Mouse (Mus musculus) urinary bladder, adult 2 months (tissue): ENCODE data around the gene Olfr345. TPM values are rescaled to one million over a fixed set of nuclear protein-coding genes. Genes with fewer than 3 reads are reported as not detected.

Experiments used
- DNase-seq: peaks from one replicate; pipeline ENCODE4 v3.0.0; 2022; ENCODE audit warnings: low spot score
- polyA plus RNA-seq: library from polyadenylated mRNA; depleted of rRNA; stranded (reverse); fragments of >200 nt; gene quantifications from 2 replicates; pipeline ENCODE4 v1.2.3, GENCODE M21; 2012; rRNA removed

Gene Olfr345
- polyA plus RNA-seq: not detected in 2 replicates

GRCm38 (mm10) chr2:36639741-36640140 lies at the start of gene Olfr345:
Olfr345 (plus strand) TSS chr2:36640041.
- DNase-seq: no peak

GRCm38 (mm10) chr2:36685488-36685887 lies 45.6 kb downstream of the Olfr345 start, which contains the start of gene Olfr346:
Olfr346 (plus strand) TSS chr2:36685788.
- DNase-seq: no peak

Other genes with a start within 250 kb of the Olfr345 start
- not detected in 2 replicates for gene Olfr339, start 221.1 kb upstream of the Olfr345 start, polyA plus RNA-seq
- gene Olfr340, start 187.5 kb upstream of the Olfr345 start, polyA plus RNA-seq: not detected in 2 replicates
- not detected in 2 replicates for gene Olfr341, start 157.6 kb upstream of the Olfr345 start, polyA plus RNA-seq
- not detected in 2 replicates for gene Olfr342, start 115.0 kb upstream of the Olfr345 start, polyA plus RNA-seq
- gene Olfr344, start 73.4 kb upstream of the Olfr345 start, polyA plus RNA-seq: not detected in 2 replicates
- not detected in 2 replicates for gene Olfr346, start 45.7 kb downstream of the Olfr345 start, polyA plus RNA-seq
- gene Olfr347, start 91.9 kb downstream of the Olfr345 start, polyA plus RNA-seq: not detected in 2 replicates
- not detected in 2 replicates for gene Olfr348, start 144.2 kb downstream of the Olfr345 start, polyA plus RNA-seq
- not detected in 2 replicates for gene Olfr50, start 150.5 kb downstream of the Olfr345 start, polyA plus RNA-seq
- gene Olfr3, start 177.0 kb downstream of the Olfr345 start, polyA plus RNA-seq: not detected in 2 replicates
- gene Olfr350, start 206.3 kb downstream of the Olfr345 start, polyA plus RNA-seq: not detected in 2 replicates
- not detected in 2 replicates for gene Olfr351, start 222.6 kb downstream of the Olfr345 start, polyA plus RNA-seq
- not detected in 2 replicates for gene Olfr352, start 228.4 kb downstream of the Olfr345 start, polyA plus RNA-seq